Mouse (Mus musculus): ENCODE data around the gene Ltc4s. TPM values are rescaled to one million over a fixed set of nuclear protein-coding genes. Genes with fewer than 3 reads are reported as not detected.

Gene Ltc4s
- polyA plus RNA-seq, 1 experiment from 2014 or later: 2.3 TPM

GRCm38 (mm10) chr11:50201590-50201989, 36.8 kb downstream of the Ltc4s start:
- no peak overlapping the region for H3K4me3 ChIP-seq
- no peak overlapping the region for H3K4me2 ChIP-seq
- WGBS: 92% methylated on average over 3 of the region's 3 CpGs
- no peak overlapping the region for H3K9ac ChIP-seq
- H3K27me3 ChIP-seq (replicated peaks): no peaks in the 10 kb centered on the region
- H3K4me1 ChIP-seq: no peaks in the 10 kb centered on the region
- H3K9me3 ChIP-seq: no peaks in the 10 kb centered on the region
- no peak overlapping the region for H3K27ac ChIP-seq
- peaks cover 82% of the 10 kb centered on the region for H3K36me3 ChIP-seq (replicated peaks)
- ATAC-seq (replicated peaks): no peak

- H3K9me3 ChIP-seq: no peaks in the 10 kb centered on the region
- no peaks in the 10 kb centered on the region for H3K27me3 ChIP-seq (replicated peaks)
- 90% methylated on average over 8 of the region's 8 CpGs for WGBS
- no peak overlapping the region for H3K9ac ChIP-seq
- H3K4me3 ChIP-seq: no peak overlapping the region
- H3K36me3 ChIP-seq (replicated peaks): peaks cover 76% of the 10 kb centered on the region
- no peaks in the 10 kb centered on the region for H3K4me1 ChIP-seq
- no peak for ATAC-seq (replicated peaks)
- H3K27ac ChIP-seq: no peak overlapping the region
- no peak overlapping the region for H3K4me2 ChIP-seq
Observed at GRCm38 (mm10) chr11:50200613-50201012, 37.8 kb downstream of the Ltc4s start.

GRCm38 (mm10) chr11:50198916-50199315, 39.5 kb downstream of the Ltc4s start:
- ATAC-seq (replicated peaks): no peak
- Histone ChIP-seq H3K27me3 (replicated peaks) (no peaks in the 10 kb centered on the region), H3K9me3 (no peaks in the 10 kb centered on the region), H3K4me2 (no peak overlapping the region), H3K4me3 (no peak overlapping the region), H3K27ac (no peak overlapping the region), H3K4me1 (no peaks in the 10 kb centered on the region), H3K36me3 (replicated peaks) (peaks cover 61% of the 10 kb centered on the region), H3K9ac (no peak overlapping the region)
- 91% methylated on average over 2 of the region's 2 CpGs for WGBS

GRCm38 (mm10) chr11:50198219-50198846, 40.1 kb downstream of the Ltc4s start:
- no peaks in the 10 kb centered on the region for H3K9me3 ChIP-seq
- 88% methylated on average over 3 of the region's 5 CpGs for WGBS
- peaks cover 57% of the 10 kb centered on the region for H3K36me3 ChIP-seq (replicated peaks)
- no peak overlapping the region for H3K9ac ChIP-seq
- no peaks in the 10 kb centered on the region for H3K4me1 ChIP-seq
- H3K4me3 ChIP-seq: no peak overlapping the region
- H3K4me2 ChIP-seq: no peak overlapping the region
- no peaks in the 10 kb centered on the region for H3K27me3 ChIP-seq (replicated peaks)
- no peak overlapping the region for H3K27ac ChIP-seq
- ATAC-seq (replicated peaks): no peak

- H3K36me3 ChIP-seq (replicated peaks): peaks cover 53% of the 10 kb centered on the region
- H3K27ac ChIP-seq: no peak overlapping the region
- 96% methylated on average over 4 of the region's 4 CpGs for WGBS
- no peaks in the 10 kb centered on the region for H3K9me3 ChIP-seq
- no peaks in the 10 kb centered on the region for H3K27me3 ChIP-seq (replicated peaks)
- no peak overlapping the region for H3K4me3 ChIP-seq
- H3K9ac ChIP-seq: no peak overlapping the region
- H3K4me2 ChIP-seq: no peak overlapping the region
- H3K4me1 ChIP-seq: no peaks in the 10 kb centered on the region
- ATAC-seq (replicated peaks): no peak
Observed at GRCm38 (mm10) chr11:50197500-50197899, 40.9 kb downstream of the Ltc4s start.

DNA sequence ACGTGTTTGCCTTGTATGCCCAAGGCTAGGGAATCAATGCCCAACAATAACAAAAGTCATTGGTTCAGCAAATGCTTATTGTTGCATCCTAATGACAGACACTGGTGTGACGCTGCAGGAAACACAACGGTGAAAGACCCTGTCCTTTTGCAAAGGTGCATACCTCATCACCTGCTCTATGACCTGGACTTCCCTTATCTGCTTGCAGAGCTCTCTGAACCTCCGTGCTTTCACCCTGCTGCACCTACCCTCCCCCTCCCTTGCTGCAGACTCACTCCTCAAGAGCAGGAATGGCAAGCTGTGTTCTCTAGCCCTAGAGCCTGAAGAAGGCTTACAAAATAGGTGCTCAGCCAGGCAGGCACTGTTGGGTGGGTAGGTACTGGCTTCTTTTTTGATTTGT, 43.6 kb downstream of the Ltc4s start:
- H3K9me3 ChIP-seq: no peaks in the 10 kb centered on the region
- H3K27ac ChIP-seq: no peak overlapping the region
- no peak overlapping the region for H3K4me2 ChIP-seq
- no peak for ATAC-seq (replicated peaks)
- H3K27me3 ChIP-seq (replicated peaks): no peaks in the 10 kb centered on the region
- peaks cover 34% of the 10 kb centered on the region for H3K36me3 ChIP-seq (replicated peaks)
- no peaks in the 10 kb centered on the region for H3K4me1 ChIP-seq
- WGBS: 90% methylated on average over 4 of the region's 4 CpGs
- H3K9ac ChIP-seq: no peak overlapping the region
- H3K4me3 ChIP-seq: no peak overlapping the region

DNA sequence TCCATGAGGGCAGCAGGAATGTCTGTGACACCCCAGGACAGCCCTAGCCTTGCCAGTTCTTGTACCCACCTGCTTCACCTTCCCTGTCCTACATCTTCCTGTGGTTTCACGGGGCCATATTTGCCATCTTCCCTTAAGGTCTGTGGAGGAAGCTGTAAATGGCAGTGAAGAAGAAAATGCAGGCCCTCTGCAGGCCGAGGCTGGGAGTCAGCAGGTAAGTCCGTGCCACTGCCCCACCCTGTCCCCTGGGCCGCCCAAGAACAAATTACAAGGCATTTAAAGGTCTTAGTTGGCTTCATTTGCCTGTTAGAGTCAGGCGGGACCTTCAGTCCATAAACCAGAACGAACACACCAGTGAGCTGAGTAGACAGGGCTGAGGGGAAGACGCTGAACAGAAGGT, 44.3 kb downstream of the Ltc4s start:
- no peak for ATAC-seq (replicated peaks)
- peaks cover 27% of the 10 kb centered on the region for H3K36me3 ChIP-seq (replicated peaks)

DNA sequence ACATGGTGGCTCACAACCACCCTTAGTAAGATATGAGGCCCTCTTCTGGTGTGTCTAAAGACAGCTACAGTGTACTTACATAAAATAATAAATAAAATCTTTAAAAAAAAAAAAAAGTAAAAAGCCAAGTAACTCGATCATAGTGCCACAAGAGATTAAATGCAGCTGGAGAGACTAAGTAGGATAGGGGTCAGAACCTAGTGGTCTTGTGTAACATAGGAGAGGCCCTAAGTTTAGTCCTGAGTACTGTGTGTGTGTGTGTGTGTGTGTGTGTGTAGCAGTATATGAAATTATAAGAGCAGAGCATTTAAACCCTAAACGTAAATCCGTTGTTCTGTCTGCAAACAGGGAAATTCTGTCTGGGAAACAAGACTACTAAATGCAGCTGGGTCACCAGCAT, 46.1 kb downstream of the Ltc4s start:
- 84% methylated on average over 3 of the region's 3 CpGs for WGBS
- no peak overlapping the region for H3K4me3 ChIP-seq
- no peak overlapping the region for H3K4me2 ChIP-seq
- ATAC-seq (replicated peaks): no peak
- H3K4me1 ChIP-seq: no peaks in the 10 kb centered on the region
- peaks cover 18% of the 10 kb centered on the region; the same call in 1 of the 2 replicates for H3K36me3 ChIP-seq (replicated peaks)
- H3K9ac ChIP-seq: no peak overlapping the region
- H3K27ac ChIP-seq: no peak overlapping the region
- no peaks in the 10 kb centered on the region for H3K27me3 ChIP-seq (replicated peaks)
- no peaks in the 10 kb centered on the region for H3K9me3 ChIP-seq

More for the DNA sequence above, 44.3 kb downstream of the Ltc4s start:
- Histone ChIP-seq H3K27ac (no peak overlapping the region), H3K4me1 (no peaks in the 10 kb centered on the region), H3K9ac (no peak overlapping the region), H3K9me3 (no peaks in the 10 kb centered on the region), H3K4me3 (no peak overlapping the region), H3K27me3 (replicated peaks) (no peaks in the 10 kb centered on the region), H3K4me2 (no peak overlapping the region)
- WGBS: 82% methylated on average over 7 of the region's 7 CpGs

GRCm38 (mm10) chr11:50190362-50190761, 48.1 kb downstream of the Ltc4s start:
- Histone ChIP-seq H3K27me3 (replicated peaks) (no peaks in the 10 kb centered on the region), H3K36me3 (replicated peaks) (peaks cover 16% of the 10 kb centered on the region; the same call in 1 of the 2 replicates), H3K4me2 (no peak overlapping the region), H3K9me3 (no peaks in the 10 kb centered on the region), H3K9ac (no peak overlapping the region), H3K4me1 (no peaks in the 10 kb centered on the region), H3K27ac (no peak overlapping the region), H3K4me3 (no peak overlapping the region)
- 93% methylated on average over 4 of the region's 4 CpGs for WGBS
- no peak for ATAC-seq (replicated peaks)

DNA sequence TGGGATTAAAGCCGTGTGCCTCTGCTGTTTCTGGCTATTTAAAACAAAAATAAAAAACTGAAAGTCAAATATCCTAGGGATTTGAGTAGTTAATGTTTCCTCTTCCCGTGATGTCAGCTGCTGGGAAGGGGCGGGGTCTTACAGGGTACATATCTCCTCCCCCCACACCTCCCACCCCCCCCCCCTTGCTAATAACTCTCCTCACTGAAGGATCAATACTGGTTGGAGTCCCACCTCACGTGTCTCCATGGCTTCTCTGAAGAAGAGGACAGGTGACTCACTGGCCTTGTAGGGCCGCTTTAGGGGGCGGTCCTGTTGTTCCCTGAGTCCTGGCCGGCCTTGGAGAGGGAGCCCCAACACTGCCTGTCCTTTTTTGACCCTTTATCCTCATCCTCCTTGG, 49.7 kb downstream of the Ltc4s start:
- Histone ChIP-seq H3K27me3 (replicated peaks) (no peaks in the 10 kb centered on the region), H3K4me2 (no peak overlapping the region), H3K27ac (no peak overlapping the region), H3K4me1 (no peaks in the 10 kb centered on the region), H3K9me3 (no peaks in the 10 kb centered on the region), H3K36me3 (replicated peaks) (peaks cover 16% of the 10 kb centered on the region; the same call in 1 of the 2 replicates), H3K4me3 (no peak overlapping the region), H3K9ac (no peak overlapping the region)
- ATAC-seq (replicated peaks): no peak
- 80% methylated on average over 7 of the region's 7 CpGs for WGBS

Small RNAs within 50 kb of the gene (microRNA-seq; reads per million reads assigned to microRNA genes)
- gene Mir6919: 0.55 reads per million

Other genes starting within 250 kb of the Ltc4s start
- gene Rnf130, start 213.3 kb downstream of the Ltc4s start, polyA plus RNA-seq (2015; fragmentation: Nextera tagmentation; extraction: Ambion mirVana): 67.9 and 68.2 TPM in 2 replicates
- gene Tbc1d9b, start 107.2 kb downstream of the Ltc4s start, polyA plus RNA-seq (2015; fragmentation: Nextera tagmentation; extraction: Ambion mirVana): 42.8 and 43.2 TPM in 2 replicates
- 38.1 and 39.3 TPM in 2 replicates for gene Mrnip, start 64.2 kb downstream of the Ltc4s start, polyA plus RNA-seq (2015; fragmentation: Nextera tagmentation; extraction: Ambion mirVana)
- gene Sqstm1, start 27.8 kb downstream of the Ltc4s start, polyA plus RNA-seq (2015; fragmentation: Nextera tagmentation; extraction: Ambion mirVana): 392 and 438 TPM in 2 replicates
- gene Mgat4b, start 27.7 kb downstream of the Ltc4s start, polyA plus RNA-seq (2015; fragmentation: Nextera tagmentation; extraction: Ambion mirVana): 54.6 and 57.9 TPM in 2 replicates
- 3.8 and 4.1 TPM in 2 replicates for gene Maml1, start 53.7 kb upstream of the Ltc4s start, polyA plus RNA-seq (2015; fragmentation: Nextera tagmentation; extraction: Ambion mirVana)
- 258 and 266 TPM in 2 replicates for gene Canx, start 87.1 kb upstream of the Ltc4s start, polyA plus RNA-seq (2015; fragmentation: Nextera tagmentation; extraction: Ambion mirVana)
- gene Cby3, start 115.8 kb upstream of the Ltc4s start, polyA plus RNA-seq (2015; fragmentation: Nextera tagmentation; extraction: Ambion mirVana): 1.2 and 1.6 TPM in 2 replicates
- gene Hnrnph1, start 138.4 kb upstream of the Ltc4s start, polyA plus RNA-seq (2015; fragmentation: Nextera tagmentation; extraction: Ambion mirVana): 509 and 525 TPM in 2 replicates
- 28.1 and 29.5 TPM in 2 replicates for gene Rufy1, start 192.5 kb upstream of the Ltc4s start, polyA plus RNA-seq (2015; fragmentation: Nextera tagmentation; extraction: Ambion mirVana)

Data from midbrain, embryonic 15.5 days (tissue).